Mouse (Mus musculus) layer of hippocampus, adult 2 months (tissue): ENCODE data around the gene Kcne1. TPM values are rescaled to one million over a fixed set of nuclear protein-coding genes. Genes with fewer than 3 reads are reported as not detected.

ENCODE experiments used
- DNase-seq, 2 experiments: peaks; one replicate each; pipeline ENCODE4 v3.0.0; 2022; ENCODE audit warnings: low spot score in 2 of 2
- H3K27ac ChIP-seq: fragments of 200-600 bp; 2 replicates; pipeline ENCODE4 v1.8.1; 2022
- H3K4me3 ChIP-seq: fragments of 200-600 bp; 2 replicates; pipeline ENCODE4 v1.8.1; 2022; ENCODE audit warnings: mild to moderate bottlenecking
- CTCF ChIP-seq: fragments of 200-600 bp; conservative IDR thresholded peaks from 2 replicates; pipeline ENCODE4 v1.8.1; 2022; ENCODE audit warnings: antibody characterized with exemption, mild to moderate bottlenecking, moderate library complexity
- long read RNA-seq, 2 experiments: library from polyadenylated mRNA; stranded (forward); transcript quantifications; one replicate each; pipeline ENCODE4 v2.0.0; 2021; ENCODE audit warnings: borderline mapping rate in 2 of 2
- total RNA-seq, 2 experiments: library from RNA; stranded (reverse); gene quantifications; 2 replicates each; pipeline ENCODE4 v1.2.3; 2021

The Kcne1 gene
- not detected for total RNA-seq
- long read RNA-seq, experiment 1, result 0 reads
- long read RNA-seq, experiment 2, result 0 reads

DNA sequence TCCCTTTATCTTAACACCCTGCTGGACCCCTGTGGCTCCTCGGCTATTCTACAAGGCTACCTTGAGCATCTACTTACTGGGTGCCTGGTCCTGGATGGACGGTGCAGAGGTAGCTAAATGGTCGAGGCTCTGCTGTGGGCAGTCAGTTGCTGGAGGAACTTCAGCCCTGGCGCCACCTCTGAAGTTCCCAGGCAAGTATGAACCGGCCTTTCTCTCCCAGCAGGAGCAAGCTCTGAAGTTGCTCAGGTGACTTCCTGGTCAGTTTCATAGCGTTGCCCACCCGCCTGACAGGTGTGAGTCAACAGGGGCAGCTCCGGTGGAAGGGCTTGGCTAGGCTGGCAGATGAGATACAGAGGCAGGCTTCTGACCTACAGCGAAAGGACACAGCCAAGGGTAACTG lies at the start of gene Kcne1:
TSS of gene Kcne1 (minus strand) at position 240 of the 400 bp plus-strand sequence.
- TF ChIP-seq CTCF, result no peak
- Histone ChIP-seq H3K27ac (no peak within 1 kb of the TSS), H3K4me3 (no peak within 1 kb of the TSS)
- DNase-seq, result no peak

DNA sequence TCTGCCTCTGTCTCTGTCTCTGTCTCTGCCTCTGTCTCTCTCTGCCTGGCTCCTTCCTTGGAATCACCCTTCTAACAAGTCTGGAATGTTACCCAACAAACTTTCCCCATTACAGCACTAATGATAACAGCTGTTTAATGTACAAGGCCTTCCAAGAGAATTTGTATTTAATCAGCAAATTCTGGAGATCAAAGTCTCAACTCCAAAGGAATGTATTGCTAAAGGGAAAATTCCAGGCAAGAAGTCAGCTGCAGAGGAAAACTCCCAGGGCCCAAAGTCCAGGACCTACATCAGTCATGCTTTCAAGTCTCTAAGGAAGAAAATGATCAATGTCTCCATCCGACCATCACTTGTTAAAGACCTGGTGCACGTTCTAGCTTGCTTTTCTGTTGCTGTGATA lies 48.6 kb upstream of the Kcne1 start:
- Histone ChIP-seq H3K27ac (no peak overlapping the region), H3K4me3 (no peak overlapping the region)
- TF ChIP-seq CTCF, result no peak
- DNase-seq, result no peak

DNA sequence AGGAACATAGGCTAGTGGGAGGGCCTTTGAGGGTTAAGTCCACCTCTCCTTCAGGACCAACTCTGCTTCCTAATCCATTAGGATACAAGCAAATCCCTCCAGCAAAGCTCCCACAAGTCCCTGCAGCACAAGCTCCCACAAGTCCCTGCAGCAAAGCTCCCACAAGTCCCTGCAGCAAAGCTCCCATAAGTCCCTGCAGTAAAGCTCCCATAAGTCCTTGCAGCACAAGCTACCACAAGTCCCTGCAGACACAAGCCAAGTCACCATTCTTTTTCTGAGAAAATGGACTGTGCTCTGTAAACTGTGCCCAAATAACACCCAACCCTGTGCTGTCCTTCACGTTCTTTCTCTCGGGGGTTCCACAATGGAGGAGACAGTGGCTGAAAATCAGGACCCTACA lies 44.9 kb upstream of the Kcne1 start:
- TF ChIP-seq CTCF, result no peak
- DNase-seq, result no peak
- H3K4me3 ChIP-seq, result no peak overlapping the region
- H3K27ac ChIP-seq, result no peak overlapping the region

DNA sequence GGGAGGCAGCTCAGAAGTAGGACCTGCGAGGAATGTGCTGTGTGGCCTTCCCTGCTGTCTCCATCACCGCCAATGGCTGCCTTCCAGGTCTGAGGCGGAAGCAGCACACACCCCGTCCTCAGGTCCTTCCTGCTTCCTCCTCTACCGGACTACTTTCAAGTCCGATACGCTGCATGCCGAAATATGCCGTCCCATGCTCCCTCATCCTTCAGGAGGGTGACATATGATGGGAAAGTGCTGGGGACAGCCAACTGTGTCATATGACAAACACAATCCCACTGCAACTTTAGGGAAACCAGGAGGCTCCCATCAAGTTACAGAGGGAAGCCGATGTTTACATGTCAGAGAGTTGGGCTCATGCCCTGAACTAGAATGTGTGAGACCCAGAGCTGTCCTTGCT lies 43.8 kb upstream of the Kcne1 start:
- no peak overlapping the region for H3K27ac ChIP-seq
- H3K4me3 ChIP-seq, result no peak overlapping the region
- DNase-seq, result no peak
- TF ChIP-seq CTCF, result no peak

DNA sequence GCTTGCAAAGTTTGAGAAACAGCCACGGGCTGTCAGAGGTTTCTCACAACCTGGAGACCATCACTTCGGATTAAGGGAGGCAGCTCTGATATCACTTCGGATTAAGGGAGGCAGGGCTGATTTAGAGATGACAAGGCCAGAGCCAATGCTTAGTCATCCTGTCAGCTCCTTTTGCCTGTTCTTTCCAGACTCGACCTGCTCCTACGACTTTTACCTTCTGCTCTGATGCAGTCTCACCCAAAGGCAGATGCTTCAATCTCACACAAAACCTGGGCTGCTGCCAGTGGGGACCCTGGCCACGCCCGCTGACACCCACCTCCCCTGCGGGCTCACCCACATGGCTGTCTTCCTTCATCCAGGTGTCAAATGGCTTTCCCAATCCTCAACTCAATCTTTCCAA lies 42.9 kb upstream of the Kcne1 start:
- no peak for DNase-seq
- no peak overlapping the region for H3K27ac ChIP-seq
- TF ChIP-seq CTCF, result no peak

DNA sequence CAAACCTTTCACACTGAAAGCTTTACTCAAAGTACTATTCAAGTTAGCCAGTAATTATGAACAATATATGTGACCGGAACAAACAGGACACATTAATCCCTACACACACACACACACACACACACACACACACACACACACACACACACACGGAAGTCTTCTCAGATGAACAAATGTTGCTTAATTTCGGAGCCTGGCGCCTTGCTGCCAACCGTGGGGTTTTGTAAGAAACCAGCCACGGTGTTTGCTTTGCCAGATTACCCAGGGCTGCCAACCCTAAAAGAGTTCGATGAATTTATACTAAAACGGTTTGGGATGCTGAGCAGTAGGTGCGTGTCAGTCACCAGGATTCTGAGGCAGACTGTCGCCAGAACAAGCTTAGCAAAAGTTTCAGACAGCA lies 41.9 kb upstream of the Kcne1 start:
- no peak for TF ChIP-seq CTCF
- Histone ChIP-seq H3K27ac (no peak overlapping the region), H3K4me3 (no peak overlapping the region)
- no peak for DNase-seq

More for the DNA sequence above, 42.9 kb upstream of the Kcne1 start:
- no peak overlapping the region for H3K4me3 ChIP-seq

- Histone ChIP-seq H3K4me3 (peak overlapping the region; percentile 56), H3K27ac (peak overlapping the region; percentile 86)
- TF ChIP-seq CTCF, result peak; percentile 38
- peak; percentile 42 to 61 for DNase-seq
Observed at GRCm38 (mm10) chr16:92399490-92400458, 40.5 kb upstream of the Kcne1 start.

DNA sequence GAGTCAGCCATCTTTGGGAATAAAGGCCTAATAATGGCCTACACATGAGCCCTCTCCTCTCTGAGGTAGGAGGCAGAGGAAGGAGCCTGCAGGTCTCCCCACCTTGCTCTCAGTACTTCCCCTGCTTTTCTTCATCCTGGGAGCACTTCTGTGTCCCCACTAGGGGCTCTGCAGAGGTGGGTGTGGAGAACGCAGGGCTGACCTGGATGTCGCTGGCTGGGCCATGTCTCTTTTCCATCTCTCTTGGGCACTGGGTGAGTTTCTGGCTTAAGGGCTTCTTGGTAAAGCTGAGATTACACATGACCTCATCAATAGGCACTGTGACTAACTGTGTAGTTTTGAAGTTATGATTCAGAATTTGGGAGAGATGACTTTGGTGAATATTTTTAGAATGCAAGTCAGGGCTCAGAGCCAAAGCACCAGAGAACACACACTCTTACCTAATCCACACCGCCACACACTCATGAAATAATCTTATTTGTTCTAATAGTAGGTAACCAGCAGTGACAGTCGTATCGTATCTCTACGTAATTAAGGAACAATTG lies 39.4 kb upstream of the Kcne1 start:
- no peak overlapping the region for H3K27ac ChIP-seq
- peak; percentile 23; the same call in 1 of the 2 replicates for TF ChIP-seq CTCF
- no peak for DNase-seq
- H3K4me3 ChIP-seq, result no peak overlapping the region

- H3K27ac ChIP-seq, result no peak overlapping the region
- DNase-seq, result no peak
- no peak overlapping the region for H3K4me3 ChIP-seq
- TF ChIP-seq CTCF, result no peak
Observed at GRCm38 (mm10) chr16:92397745-92398573, 38.7 kb upstream of the Kcne1 start.

DNA sequence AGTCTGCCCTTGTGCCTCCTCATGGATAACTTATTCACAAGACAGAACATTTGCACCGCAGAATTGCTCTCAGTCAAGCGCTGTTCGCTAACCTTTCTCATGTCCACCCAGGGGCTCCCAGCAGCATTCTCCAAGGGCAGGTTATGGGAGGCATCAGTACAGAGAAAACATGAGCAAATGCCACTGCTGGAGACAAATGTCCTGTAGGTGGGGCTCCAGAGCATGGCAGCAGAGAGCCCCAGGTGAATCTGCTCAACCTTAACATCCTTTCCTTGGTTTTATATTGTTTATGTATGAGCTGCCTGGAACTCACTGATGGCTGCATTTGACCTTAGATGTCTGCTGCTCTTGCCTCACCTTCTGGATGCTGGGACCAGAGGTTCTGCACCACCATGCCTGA lies 34.5 kb upstream of the Kcne1 start:
- DNase-seq, result no peak
- Histone ChIP-seq H3K27ac (no peak overlapping the region), H3K4me3 (no peak overlapping the region)
- TF ChIP-seq CTCF, result peak; percentile 54

- no peak for TF ChIP-seq CTCF
- Histone ChIP-seq H3K4me3 (no peak overlapping the region), H3K27ac (no peak overlapping the region)
- no peak for DNase-seq
Observed at GRCm38 (mm10) chr16:92387692-92388091, 28.4 kb upstream of the Kcne1 start.

- DNase-seq, result peak in 1 of 2 experiments; percentile 64
- peak; percentile 75 for TF ChIP-seq CTCF
- Histone ChIP-seq H3K27ac (no peak overlapping the region), H3K4me3 (no peak overlapping the region)
Observed at GRCm38 (mm10) chr16:92385062-92385461, 25.8 kb upstream of the Kcne1 start.

GRCm38 (mm10) chr16:92383412-92383811 lies 24.1 kb upstream of the Kcne1 start:
- no peak for DNase-seq
- H3K4me3 ChIP-seq, result no peak overlapping the region
- TF ChIP-seq CTCF, result peak; percentile 47; the same call in 1 of the 2 replicates
- H3K27ac ChIP-seq, result no peak overlapping the region
